Mouse (Mus musculus) myocyte (in vitro differentiated cells): ENCODE measurements at regions not wholly inside any gene's neighbourhood (a gene's known extent, or its start where the extent isn't known, plus 50 kb on each side); places are given as distances from the start of the nearest gene placed in this dataset.
"Not testable (repeated sequence)": the region's sequence is repeated elsewhere in the genome, so short reads cannot be mapped to it uniquely, and the experiment has no call there.

Source experiments
- H3K27me3 ChIP-seq: one replicate; pipeline ENCODE4 v1.6.1; 2011; ENCODE audit not compliant: control insufficient read depth, insufficient read depth, insufficient read length
- H3K36me3 ChIP-seq: one replicate; pipeline ENCODE4 v1.6.1; 2011; ENCODE audit not compliant: control insufficient read depth, insufficient read depth
- H3K4me2 ChIP-seq: one replicate; pipeline ENCODE4 v1.6.1; 2011; ENCODE audit warnings: low read depth, control low read depth
- H3K4me3 ChIP-seq: one replicate; pipeline ENCODE4 v1.5.1; 2011; ENCODE audit warnings: mild to moderate bottlenecking, control low read depth, moderate library complexity
- H3K79me2 ChIP-seq: one replicate; pipeline ENCODE4 v1.6.1; 2011; ENCODE audit not compliant: control insufficient read depth, insufficient read depth
- H3ac ChIP-seq: one replicate; pipeline ENCODE4 v1.6.1; 2011; ENCODE audit not compliant: control insufficient read depth, insufficient read length
- CEBPB ChIP-seq: IDR thresholded peaks from 2 replicates; pipeline ENCODE4 v1.6.1; 2011; ENCODE audit warnings: mild to moderate bottlenecking, moderate library complexity; ENCODE audit not compliant: poor library complexity, insufficient read depth, severe bottlenecking
- E2F4 ChIP-seq: IDR thresholded peaks from one replicate; pipeline ENCODE4 v1.6.1; 2011; ENCODE audit warnings: mild to moderate bottlenecking, control low read depth, moderate library complexity; ENCODE audit not compliant: insufficient read depth
- MAX ChIP-seq: IDR thresholded peaks from one replicate; pipeline ENCODE4 v1.6.1; 2011; ENCODE audit warnings: low read depth, mild to moderate bottlenecking, control low read depth
- MYOD1 ChIP-seq, 3 experiments: IDR thresholded peaks; one replicate each; pipeline ENCODE4 v1.6.1; 2011; ENCODE audit warnings: control low read depth in 2 of 3, low read depth in 2 of 3, mild to moderate bottlenecking in 2 of 3, moderate library complexity in 1 of 3; ENCODE audit not compliant: insufficient read length in 2 of 3, control insufficient read depth in 1 of 3
- MYOG ChIP-seq, 3 experiments: IDR thresholded peaks; one replicate each; pipeline ENCODE4 v1.6.1; 2011; ENCODE audit warnings: control low read depth in 2 of 3, low read depth in 2 of 3, mild to moderate bottlenecking in 2 of 3; ENCODE audit not compliant: insufficient read length in 2 of 3, control insufficient read depth in 1 of 3, insufficient read depth in 1 of 3
- POLR2A ChIP-seq: IDR thresholded peaks from one replicate; pipeline ENCODE4 v1.6.1; 2011; ENCODE audit warnings: low read depth, mild to moderate bottlenecking, control low read depth, moderate library complexity; ENCODE audit not compliant: insufficient read length
- POLR2AphosphoS2 ChIP-seq: IDR thresholded peaks from one replicate; pipeline ENCODE4 v1.6.1; 2011; ENCODE audit warnings: low read depth, control low read depth; ENCODE audit not compliant: insufficient read length
- REST ChIP-seq: IDR thresholded peaks from one replicate; pipeline ENCODE4 v1.6.1; 2011; ENCODE audit warnings: mild to moderate bottlenecking, control low read depth, moderate library complexity; ENCODE audit not compliant: insufficient read depth, insufficient read length
- SRF ChIP-seq: IDR thresholded peaks from one replicate; pipeline ENCODE4 v1.6.1; 2011; ENCODE audit warnings: low read depth; ENCODE audit not compliant: control insufficient read depth, insufficient read length
- TCF12 ChIP-seq: IDR thresholded peaks from one replicate; pipeline ENCODE4 v1.6.1; 2011; ENCODE audit warnings: mild to moderate bottlenecking, control low read depth; ENCODE audit not compliant: poor library complexity, insufficient read depth, severe bottlenecking
- TCF3 ChIP-seq: IDR thresholded peaks from one replicate; pipeline ENCODE4 v1.6.1; 2011; ENCODE audit warnings: low read depth, control low read depth; ENCODE audit not compliant: insufficient read length
- USF1 ChIP-seq: IDR thresholded peaks from one replicate; pipeline ENCODE4 v1.6.1; 2011; ENCODE audit warnings: low read depth, mild to moderate bottlenecking, control low read depth, moderate library complexity

DNA sequence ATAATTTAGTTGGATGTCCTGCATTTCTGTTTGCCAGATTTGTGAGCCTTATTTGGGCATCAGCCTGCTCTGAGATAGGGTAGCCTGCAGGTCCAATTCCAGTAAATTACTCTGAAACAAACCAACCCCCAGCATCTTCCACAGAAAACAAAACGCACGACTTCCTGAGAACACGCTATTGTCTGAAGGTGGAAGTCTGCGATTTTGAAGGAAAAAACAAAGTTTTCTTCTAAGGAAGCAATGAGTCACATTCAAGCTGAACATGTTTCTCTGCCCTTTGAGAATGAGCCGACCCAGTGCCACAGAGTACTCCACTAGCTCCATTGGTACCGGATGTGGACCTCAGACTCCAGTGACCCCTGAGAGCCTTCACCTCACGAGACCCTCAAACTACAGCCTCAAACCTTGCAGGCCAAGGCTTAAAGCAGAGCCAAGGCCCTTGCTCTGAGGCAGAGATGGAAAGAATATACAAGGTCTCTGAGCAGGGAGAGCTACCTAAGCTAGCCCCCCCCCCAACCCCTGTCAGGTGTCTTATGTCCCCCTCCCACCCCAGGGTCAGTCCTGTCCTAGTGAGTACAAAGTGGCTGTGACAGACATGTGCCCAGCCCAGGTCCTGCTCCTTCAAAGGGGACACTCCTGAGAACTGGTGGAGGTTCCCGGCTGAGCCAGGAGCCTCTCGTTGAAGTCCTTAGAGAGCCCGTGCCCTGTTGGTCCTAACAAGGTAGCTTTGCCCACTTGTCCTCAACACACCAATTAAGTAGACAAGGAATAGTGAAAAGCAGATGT lies 87.3 kb downstream of the Hs1bp3 start:
- TF ChIP-seq CEBPB (no peak), MYOD1 (IDR thresholded peaks at IDR 0.05; ENCODE audit: control insufficient read depth in 1 of 3, insufficient read length in 2 of 3, low read depth in 2 of 3) (no peak), TCF3 (no peak), MYOG (IDR thresholded peaks at IDR 0.05; ENCODE audit: control insufficient read depth in 1 of 3, insufficient read depth in 1 of 3, insufficient read length in 2 of 3, low read depth in 2 of 3) (no peak), REST (no peak), TCF12 (no peak)
- no peaks in the 10 kb centered on the region for H3K36me3 ChIP-seq
- no peaks in the 10 kb centered on the region for H3K79me2 ChIP-seq
- no peak overlapping the region for H3K4me2 ChIP-seq
- H3K27me3 ChIP-seq = no peaks in the 10 kb centered on the region
- no peak overlapping the region for H3ac ChIP-seq
- no peak overlapping the region for H3K4me3 ChIP-seq

DNA sequence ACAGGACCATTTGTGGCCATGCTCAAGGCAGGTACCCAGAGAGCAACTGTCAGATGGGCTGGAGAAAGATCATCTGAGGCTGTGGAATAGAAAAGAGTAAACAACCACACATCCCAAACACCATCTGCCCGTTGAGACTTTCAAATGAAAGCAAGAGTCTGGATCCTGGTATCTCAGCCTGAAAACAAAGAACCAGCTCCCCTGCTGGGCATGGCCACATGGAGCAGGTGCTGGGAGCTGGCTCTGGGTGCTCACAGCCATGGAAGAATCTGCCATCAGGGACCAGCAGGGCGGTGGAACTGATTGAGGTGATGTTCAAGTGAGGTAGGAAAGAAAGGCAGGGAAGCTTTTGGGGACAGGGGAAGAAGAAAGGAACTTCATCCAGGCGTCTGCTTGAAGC lies 85.6 kb downstream of the Hs1bp3 start:
- TF ChIP-seq POLR2A (no peak), MYOG (IDR thresholded peaks at IDR 0.05; ENCODE audit: control insufficient read depth in 1 of 3, insufficient read depth in 1 of 3, insufficient read length in 2 of 3, low read depth in 2 of 3) (peak in 1 of 3 experiments; percentile 18), MYOD1 (IDR thresholded peaks at IDR 0.05; ENCODE audit: control insufficient read depth in 1 of 3, insufficient read length in 2 of 3, low read depth in 2 of 3) (peak in 2 of 3 experiments; percentile 9 to 27)
- Histone ChIP-seq H3K4me3 (no peak overlapping the region), H3ac (no peak overlapping the region), H3K79me2 (no peaks in the 10 kb centered on the region), H3K4me2 (no peak overlapping the region), H3K27me3 (no peaks in the 10 kb centered on the region), H3K36me3 (no peaks in the 10 kb centered on the region)

DNA sequence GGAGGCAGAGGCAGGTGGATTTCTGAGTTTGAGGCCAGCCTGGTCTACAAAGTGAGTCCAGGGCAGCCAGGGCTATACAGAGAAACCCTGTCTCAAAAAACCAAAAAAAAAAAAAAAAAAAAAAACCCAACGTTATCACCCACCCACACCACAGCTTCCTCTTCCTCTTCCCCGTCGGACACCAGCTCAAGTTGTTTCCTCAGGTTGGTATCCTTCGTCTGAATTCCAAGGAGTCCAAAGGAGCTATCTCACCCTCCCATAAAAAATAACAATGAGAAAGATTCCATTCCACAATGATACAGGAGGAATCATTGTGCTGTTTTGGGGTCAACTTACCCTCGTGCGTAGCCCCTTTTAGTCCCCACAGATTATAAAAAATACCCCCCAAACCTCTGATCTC lies 83.2 kb downstream of the Hs1bp3 start:
- not testable (repeated sequence) for H3K4me3 ChIP-seq, H3K79me2 ChIP-seq, H3K36me3 ChIP-seq, H3K27me3 ChIP-seq, H3ac ChIP-seq, H3K4me2 ChIP-seq

DNA sequence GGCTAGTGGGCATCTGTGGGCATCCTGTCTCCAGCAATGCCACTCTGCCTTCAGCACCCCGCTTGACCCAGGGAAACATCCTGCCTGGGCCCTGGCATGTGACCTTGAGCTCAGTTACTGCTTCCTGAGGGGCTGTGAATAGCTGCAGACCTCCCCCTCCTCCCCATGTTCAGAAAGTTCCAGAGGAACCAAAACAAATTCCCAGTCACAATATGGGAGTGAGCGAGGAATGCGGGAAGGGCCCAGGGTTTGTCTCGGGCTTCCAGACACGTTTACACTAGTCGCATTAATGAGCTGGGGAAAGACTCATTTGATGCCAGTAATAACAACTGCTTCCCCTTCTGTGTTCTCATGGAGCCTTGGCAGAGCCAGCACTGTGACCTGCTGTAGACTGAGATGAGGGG lies 81.7 kb downstream of the Hs1bp3 start:
- no peak overlapping the region for H3K4me3 ChIP-seq
- no peak for TF ChIP-seq MYOD1 (IDR thresholded peaks at IDR 0.05; ENCODE audit: control insufficient read depth in 1 of 3, insufficient read length in 2 of 3, low read depth in 2 of 3)
- no peak for TF ChIP-seq SRF
- TF ChIP-seq E2F4 = no peak
- no peak for TF ChIP-seq TCF3
- no peak for TF ChIP-seq MAX
- no peak for TF ChIP-seq TCF12
- no peak for TF ChIP-seq POLR2AphosphoS2
- no peak overlapping the region for H3ac ChIP-seq
- H3K36me3 ChIP-seq = no peaks in the 10 kb centered on the region
- no peaks in the 10 kb centered on the region for H3K79me2 ChIP-seq
- H3K4me2 ChIP-seq = no peak overlapping the region
- no peaks in the 10 kb centered on the region for H3K27me3 ChIP-seq

DNA sequence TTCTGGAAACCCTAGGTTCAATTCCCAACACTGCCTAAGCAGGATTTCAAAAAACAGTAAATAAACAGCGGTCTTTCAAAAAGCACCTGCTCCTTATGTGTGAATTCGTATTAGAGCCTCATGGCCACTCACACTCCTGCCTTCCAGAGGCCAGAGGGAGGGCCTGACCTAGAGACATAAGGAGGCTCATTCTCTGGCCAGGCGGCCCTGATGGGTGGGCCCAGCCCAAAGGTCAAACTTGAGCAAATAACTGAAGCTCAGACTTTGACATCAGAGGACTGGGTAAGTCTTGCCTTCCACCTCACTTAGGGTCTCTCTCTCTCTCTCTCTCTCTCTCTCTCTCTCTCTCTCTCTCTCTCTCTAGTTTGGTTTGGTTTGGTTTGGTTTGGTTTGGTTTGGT lies 80.7 kb downstream of the Hs1bp3 start:
- Histone ChIP-seq H3K4me2 (no peak overlapping the region), H3K27me3 (no peaks in the 10 kb centered on the region), H3K79me2 (no peaks in the 10 kb centered on the region), H3K36me3 (no peaks in the 10 kb centered on the region), H3K4me3 (no peak overlapping the region), H3ac (no peak overlapping the region)
- TF ChIP-seq E2F4 (no peak), TCF12 (no peak), CEBPB (no peak), USF1 (no peak), POLR2AphosphoS2 (no peak), MYOG (IDR thresholded peaks at IDR 0.05; ENCODE audit: control insufficient read depth in 1 of 3, insufficient read depth in 1 of 3, insufficient read length in 2 of 3, low read depth in 2 of 3) (no peak), MYOD1 (IDR thresholded peaks at IDR 0.05; ENCODE audit: control insufficient read depth in 1 of 3, insufficient read length in 2 of 3, low read depth in 2 of 3) (no peak), REST (no peak), POLR2A (no peak), MAX (no peak), TCF3 (no peak), SRF (no peak)
